In the genomic region with DNA sequence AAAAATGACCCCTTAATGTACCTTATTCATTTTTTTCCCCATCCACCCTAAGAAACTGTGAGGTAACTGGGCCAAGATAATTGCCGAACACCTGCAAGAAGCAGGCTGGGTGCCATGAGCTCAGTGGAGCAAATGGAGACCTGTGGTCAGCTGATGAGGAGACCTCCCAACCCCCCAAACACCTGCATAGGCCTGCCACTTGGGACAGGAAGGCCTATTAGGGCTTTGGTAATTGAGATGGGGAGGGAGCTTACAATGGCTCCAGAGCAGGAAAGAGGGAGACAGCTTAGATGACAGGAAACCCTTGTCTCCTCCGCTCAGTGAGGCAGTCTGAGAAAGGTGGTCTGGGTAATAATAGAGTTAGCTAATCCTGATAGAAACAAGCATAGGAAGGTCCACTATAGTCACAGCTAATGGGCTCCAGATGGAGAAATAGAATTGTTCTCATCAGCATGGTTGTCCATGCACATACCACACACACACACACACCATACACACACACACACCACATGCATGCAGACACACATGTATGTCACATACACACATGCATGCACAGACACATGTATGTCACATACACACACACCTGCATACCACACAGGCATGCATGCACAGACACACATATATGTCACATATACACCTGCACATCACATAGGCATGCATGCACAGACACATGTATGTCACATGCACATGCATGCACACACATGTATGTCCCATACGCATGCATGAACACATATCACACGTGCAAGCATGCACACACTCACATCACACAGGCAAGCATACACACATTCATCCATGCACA, we compare ENCODE assay signal across 24 mouse cellular contexts.
DNase-seq lines count a peak whose midpoint lies in the region; ATAC-seq lines count a peak whose summit lies in the region.
"Had no signal": no experiment of that assay in that cellular context is flagged by ENCODE, and none has a peak within 500 bp of the region (broad histone marks: within the 10 kb centered on the region; RNA-seq: fewer than 3 reads in every experiment).

No protein-coding gene starts in this region.

- H3K4me1 ChIP-seq in forebrain, embryonic 10.5 days, result peaks cover 39% of the 10 kb centered on the region
- H3K4me1 ChIP-seq in forebrain, embryonic 12.5 days, result peaks cover 9% of the 10 kb centered on the region
- no peaks in the 10 kb centered on the region; the same call in 1 of the 2 replicates for H3K4me1 ChIP-seq in megakaryocyte, embryonic 14.5 days
- peaks cover 55% of the 10 kb centered on the region for H3K4me1 ChIP-seq in limb, embryonic 12.5 days (replicated peaks)
- H3K4me1 ChIP-seq: heart, embryonic 12.5 days; hindbrain, embryonic 13.5 days; liver, embryonic 15.5 days; lung, embryonic 15.5 days; midbrain, embryonic 15.5 days; neural tube, embryonic 12.5 days had no signal

- DNase-seq in forebrain, embryonic 10.5 days (ENCODE audit: extremely low spot score, low spot score), result no peak
- DNase-seq in right cerebral cortex, postnatal 14 days, result no peak
- DNase-seq in Muller cell, postnatal 12 days (ENCODE audit: inconsistent ontology term), result no peak
- DNase-seq: adrenal gland, postnatal 36 days; cerebellum, adult 11 months; cerebellum, adult 9-11 months; gastrocnemius, postnatal 14 days; heart, adult 18-20 months; heart, postnatal 36 days; kidney, adult 2 months; kidney, postnatal 4 days; lung, postnatal 36 days; thymus, postnatal 36 days had no signal

- 87% methylated on average over 4 of the region's 4 CpGs for WGBS in forebrain, embryonic 10.5 days
- 74% methylated on average over 4 of the region's 4 CpGs for whole genome bisulfite sequencing in forebrain, embryonic 12.5 days
- 71% methylated on average over 4 of the region's 4 CpGs for WGBS in limb, embryonic 12.5 days

- H3K27me3 ChIP-seq in forebrain, embryonic 10.5 days (ENCODE audit: poor library complexity, severe bottlenecking), result peaks cover 24% of the 10 kb centered on the region
- H3K27me3 ChIP-seq in forebrain, embryonic 12.5 days, result peaks cover 4% of the 10 kb centered on the region; the same call in 1 of the 2 replicates
- no peaks in the 10 kb centered on the region for H3K27me3 ChIP-seq in megakaryocyte, embryonic 14.5 days (replicated peaks)
- H3K27me3 ChIP-seq in limb, embryonic 12.5 days, result peaks cover 12% of the 10 kb centered on the region
- H3K27me3 ChIP-seq: hindbrain, embryonic 13.5 days; liver, embryonic 15.5 days; lung, embryonic 15.5 days; midbrain, embryonic 15.5 days; neural tube, embryonic 12.5 days had no signal

- H3K4me3 ChIP-seq in forebrain, embryonic 10.5 days, result no peak overlapping the region
- H3K4me3 ChIP-seq in forebrain, embryonic 12.5 days (replicated peaks), result no peak overlapping the region
- H3K4me3 ChIP-seq in megakaryocyte, embryonic 14.5 days (replicated peaks), result peak overlapping the region; percentile 76
- no peak overlapping the region for H3K4me3 ChIP-seq in limb, embryonic 12.5 days (replicated peaks)
- H3K4me3 ChIP-seq: heart, embryonic 12.5 days; hindbrain, embryonic 13.5 days; liver, embryonic 15.5 days; lung, embryonic 15.5 days; midbrain, embryonic 15.5 days; neural tube, embryonic 12.5 days had no signal

- H3K9ac ChIP-seq in forebrain, embryonic 12.5 days, result no peak overlapping the region
- H3K9ac ChIP-seq in limb, embryonic 12.5 days (replicated peaks), result no peak overlapping the region
- H3K9ac ChIP-seq: heart, embryonic 12.5 days; hindbrain, embryonic 13.5 days; liver, embryonic 15.5 days; lung, embryonic 15.5 days; midbrain, embryonic 15.5 days; neural tube, embryonic 12.5 days had no signal

- no peak for ATAC-seq in forebrain, embryonic 12.5 days (ENCODE audit: low FRiP score)
- ATAC-seq in megakaryocyte, adult 5-6 weeks (ENCODE audit: poor library complexity, severe bottlenecking), result no peak
- no peak for ATAC-seq in limb, embryonic 12.5 days (ENCODE audit: insufficient number of reproducible peaks, insufficient read depth, low FRiP score, low TSS enrichment, low read depth)
- ATAC-seq: forebrain, embryonic 16.5 days; midbrain, embryonic 15.5 days had no signal

- no peaks in the 10 kb centered on the region for H3K9me3 ChIP-seq in forebrain, embryonic 10.5 days
- no peaks in the 10 kb centered on the region for H3K9me3 ChIP-seq in forebrain, embryonic 12.5 days
- H3K9me3 ChIP-seq in megakaryocyte, embryonic 14.5 days, result no peaks in the 10 kb centered on the region
- H3K9me3 ChIP-seq in limb, embryonic 12.5 days, result no peaks in the 10 kb centered on the region
- H3K9me3 ChIP-seq: heart, embryonic 12.5 days; hindbrain, embryonic 13.5 days; liver, embryonic 15.5 days; lung, embryonic 15.5 days; midbrain, embryonic 15.5 days; neural tube, embryonic 12.5 days had no signal

- H3K36me3 ChIP-seq in forebrain, embryonic 10.5 days (replicated peaks), result no peaks in the 10 kb centered on the region
- H3K36me3 ChIP-seq in forebrain, embryonic 12.5 days (replicated peaks), result no peaks in the 10 kb centered on the region
- H3K36me3 ChIP-seq in megakaryocyte, embryonic 14.5 days (replicated peaks; ENCODE audit: low read length), result no peaks in the 10 kb centered on the region
- H3K36me3 ChIP-seq in limb, embryonic 12.5 days, result no peaks in the 10 kb centered on the region
- H3K36me3 ChIP-seq: heart, embryonic 12.5 days; hindbrain, embryonic 13.5 days; liver, embryonic 15.5 days; lung, embryonic 15.5 days; midbrain, embryonic 15.5 days; neural tube, embryonic 12.5 days had no signal

- no peak overlapping the region for H3K4me2 ChIP-seq in forebrain, embryonic 12.5 days
- no peak overlapping the region for H3K4me2 ChIP-seq in limb, embryonic 12.5 days
- H3K4me2 ChIP-seq: heart, embryonic 12.5 days; hindbrain, embryonic 13.5 days; liver, embryonic 15.5 days; midbrain, embryonic 15.5 days; neural tube, embryonic 12.5 days had no signal

- peak overlapping the region; percentile 48; the same call in 1 of the 2 replicates for H3K27ac ChIP-seq in forebrain, embryonic 10.5 days
- H3K27ac ChIP-seq in forebrain, embryonic 12.5 days, result no peak overlapping the region
- H3K27ac ChIP-seq in limb, embryonic 12.5 days, result peak overlapping the region; percentile 73; the same call in 1 of the 2 replicates
- H3K27ac ChIP-seq: hindbrain, embryonic 13.5 days; liver, embryonic 15.5 days; lung, embryonic 15.5 days; midbrain, embryonic 15.5 days; neural tube, embryonic 12.5 days had no signal
